Mouse (Mus musculus): ENCODE results near the gene Spin2d. TPM values are rescaled to one million over a fixed set of nuclear protein-coding genes. Genes with fewer than 3 reads are reported as not detected.
"Not testable (repeated sequence)": the region's sequence is repeated elsewhere in the genome, so short reads cannot be mapped to it uniquely, and the experiment has no call there.

Gene Spin2d
- not detected in 2 replicates for polyA plus RNA-seq (2012; rRNA removed)
- not detected in 2 replicates for polyA plus RNA-seq (2014; fragmentation: Nextera tagmentation; extraction: Ambion mirVana)

DNA sequence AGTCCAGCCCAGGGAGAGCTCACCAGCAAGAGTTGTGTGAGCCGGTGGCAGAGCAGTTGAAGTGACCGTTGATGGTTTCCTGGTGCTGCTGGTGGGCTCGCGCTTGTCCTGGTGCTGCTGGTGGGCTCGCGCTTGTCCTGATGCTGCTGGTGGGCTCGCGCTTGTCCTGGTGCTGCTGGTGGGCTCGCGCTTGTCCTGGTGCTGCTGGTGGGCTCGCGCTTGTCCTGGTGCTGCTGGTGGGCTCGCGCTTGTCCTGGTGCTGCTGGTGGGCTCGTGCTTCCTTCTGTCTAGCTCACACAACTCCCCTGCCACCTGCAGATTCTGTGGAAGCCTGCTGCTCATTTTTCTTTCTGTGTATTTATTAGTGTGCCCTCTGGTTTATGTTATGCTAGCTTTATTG is at the start of gene Spin2d:
TSS of gene Spin2d (minus strand) at position 101 of the 400 bp plus-strand sequence.
- not testable (repeated sequence) for ATAC-seq (ENCODE audit: low FRiP score, low read depth); H3K4me2 ChIP-seq (replicated peaks; ENCODE audit: low read depth, low read length, severe bottlenecking); H3K4me1 ChIP-seq (ENCODE audit: control insufficient read depth, insufficient read depth, low read length); H3K36me3 ChIP-seq (ENCODE audit: control insufficient read depth, insufficient read depth, low read length); H3K9me3 ChIP-seq (ENCODE audit: control insufficient read depth, low read length); H3K27ac ChIP-seq (replicated peaks; ENCODE audit: low read depth, low read length); H3K9ac ChIP-seq (ENCODE audit: low read depth, low read length, severe bottlenecking); H3K4me3 ChIP-seq (replicated peaks; ENCODE audit: low read length); H3K27me3 ChIP-seq (ENCODE audit: control insufficient read depth, insufficient read depth, low read length); DNase-seq (ENCODE audit: low spot score)
- WGBS, result 80% methylated on average over 2 of the region's 15 CpGs

DNA sequence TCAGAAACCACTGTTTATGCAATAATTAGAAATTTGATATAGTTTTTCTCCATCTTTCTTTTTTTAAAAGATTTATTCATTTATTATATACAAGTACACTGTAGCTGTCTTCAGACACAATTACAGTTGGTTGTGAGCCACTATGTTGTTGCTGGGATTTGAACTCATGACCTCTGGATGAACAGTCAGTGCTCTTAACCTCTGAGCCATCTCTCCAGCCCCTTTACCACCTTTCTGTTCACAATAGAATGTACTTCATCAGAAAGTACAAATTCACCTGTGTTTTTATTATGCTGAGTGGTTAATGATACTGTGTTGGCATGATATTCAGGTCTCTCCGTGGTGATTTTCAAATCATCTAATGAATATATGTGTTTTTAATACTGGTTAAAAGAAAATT is 48.6 kb upstream of the Spin2d start:
- Histone ChIP-seq H3K36me3 (ENCODE audit: control insufficient read depth, insufficient read depth, low read length) (no peaks in the 10 kb centered on the region), H3K9me3 (ENCODE audit: control insufficient read depth, low read length) (no peaks in the 10 kb centered on the region), H3K27me3 (ENCODE audit: control insufficient read depth, insufficient read depth, low read length) (peaks cover 4% of the 10 kb centered on the region; the same call in 1 of the 2 replicates), H3K4me1 (ENCODE audit: control insufficient read depth, insufficient read depth, low read length) (no peaks in the 10 kb centered on the region), H3K9ac (ENCODE audit: low read depth, low read length, severe bottlenecking) (no peak overlapping the region), H3K4me2 (replicated peaks; ENCODE audit: low read depth, low read length, severe bottlenecking) (no peak overlapping the region), H3K27ac (replicated peaks; ENCODE audit: low read depth, low read length) (no peak overlapping the region), H3K4me3 (replicated peaks; ENCODE audit: low read length) (no peak overlapping the region)
- DNase-seq (ENCODE audit: low spot score) (no peak), ATAC-seq (ENCODE audit: low FRiP score, low read depth) (no peak)
- TF ChIP-seq POLR2A (IDR thresholded peaks at IDR 0.05; ENCODE audit: borderline replicate concordance, extremely low read depth, insufficient read depth, insufficient read length), result no peak
- 52% methylated on average over 1 of the region's 1 CpGs for WGBS

DNA sequence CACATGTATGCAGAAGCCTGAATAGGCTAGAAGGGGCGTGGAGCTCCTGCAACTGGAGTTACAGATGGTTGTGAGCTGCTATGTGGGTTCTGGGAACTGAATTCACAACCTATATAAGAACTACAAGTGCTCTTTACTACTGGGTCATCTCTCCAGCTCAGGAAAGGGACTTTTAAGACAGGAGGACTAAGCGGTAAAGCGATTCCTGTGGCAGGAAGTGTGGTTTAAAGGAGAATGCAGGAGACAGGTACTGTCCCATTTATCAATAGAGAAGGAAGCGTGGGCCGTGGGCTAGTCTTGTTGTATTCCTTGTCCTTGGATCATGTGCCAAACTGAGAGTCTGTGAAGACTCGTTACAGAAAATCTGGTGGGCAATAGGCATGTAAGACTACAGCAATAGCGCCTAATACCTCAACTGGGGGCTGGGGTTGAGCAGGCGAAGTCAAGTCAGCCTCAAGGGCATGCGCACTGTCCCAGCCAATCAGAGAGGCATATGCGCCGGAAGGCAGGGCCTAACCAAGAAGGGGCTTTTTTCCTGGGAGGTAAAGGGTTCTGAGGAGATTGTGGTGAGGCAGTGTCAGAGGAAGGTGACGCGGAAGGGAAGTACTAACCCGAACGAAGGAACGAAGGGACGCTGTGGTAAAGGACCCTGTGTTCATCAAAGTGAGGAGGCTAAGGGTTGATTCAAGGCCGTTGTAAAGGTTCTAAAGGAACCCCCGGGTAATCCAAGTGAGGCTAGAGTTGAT is 37.2 kb upstream of the Spin2d start, which contains the start of gene Xlr4b:
TSS of gene Xlr4b (plus strand) at position 515 of the 746 bp plus-strand sequence.
- ATAC-seq (ENCODE audit: low FRiP score, low read depth); DNase-seq (ENCODE audit: low spot score): not testable (repeated sequence)
- 74% methylated on average over 10 of the region's 19 CpGs for WGBS

DNA sequence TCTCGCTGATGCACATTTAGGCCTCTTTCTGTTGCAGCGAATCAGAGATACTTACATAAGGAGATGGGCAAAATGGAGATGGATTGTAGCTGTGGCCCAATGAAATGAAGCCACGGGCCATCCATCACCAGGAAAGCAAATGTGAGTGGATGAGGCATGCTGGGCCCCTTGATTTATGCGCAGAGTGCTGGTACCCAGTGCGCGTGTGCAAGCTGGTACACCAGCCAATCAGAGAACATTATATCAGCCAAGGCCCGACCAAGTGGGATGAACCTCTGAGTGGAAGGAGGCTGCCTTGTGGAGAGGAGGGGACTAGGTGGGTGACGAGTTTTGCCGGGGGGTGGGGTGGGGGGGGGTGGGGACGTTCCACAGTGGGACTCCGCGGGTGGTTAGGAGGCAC is 15.1 kb upstream of the Spin2d start, which contains the start of gene Xlr3b:
TSS of gene Xlr3b (plus strand) at position 274 of the 400 bp plus-strand sequence.
- H3K36me3 ChIP-seq (ENCODE audit: control insufficient read depth, insufficient read depth, low read length); H3K27ac ChIP-seq (replicated peaks; ENCODE audit: low read depth, low read length); ATAC-seq (ENCODE audit: low FRiP score, low read depth); DNase-seq (ENCODE audit: low spot score); H3K27me3 ChIP-seq (ENCODE audit: control insufficient read depth, insufficient read depth, low read length); H3K4me1 ChIP-seq (ENCODE audit: control insufficient read depth, insufficient read depth, low read length); H3K4me3 ChIP-seq (replicated peaks; ENCODE audit: low read length); H3K4me2 ChIP-seq (replicated peaks; ENCODE audit: low read depth, low read length, severe bottlenecking); H3K9me3 ChIP-seq (ENCODE audit: control insufficient read depth, low read length); H3K9ac ChIP-seq (ENCODE audit: low read depth, low read length, severe bottlenecking): not testable (repeated sequence)
- WGBS, result 85% methylated on average over 8 of the region's 12 CpGs

More for the DNA sequence above, 37.2 kb upstream of the Spin2d start, which contains the start of gene Xlr4b:
- H3K4me2 ChIP-seq (replicated peaks; ENCODE audit: low read depth, low read length, severe bottlenecking); H3K27me3 ChIP-seq (ENCODE audit: control insufficient read depth, insufficient read depth, low read length); H3K9ac ChIP-seq (ENCODE audit: low read depth, low read length, severe bottlenecking); H3K9me3 ChIP-seq (ENCODE audit: control insufficient read depth, low read length); H3K36me3 ChIP-seq (ENCODE audit: control insufficient read depth, insufficient read depth, low read length); H3K4me1 ChIP-seq (ENCODE audit: control insufficient read depth, insufficient read depth, low read length); H3K27ac ChIP-seq (replicated peaks; ENCODE audit: low read depth, low read length); H3K4me3 ChIP-seq (replicated peaks; ENCODE audit: low read length): not testable (repeated sequence)

DNA sequence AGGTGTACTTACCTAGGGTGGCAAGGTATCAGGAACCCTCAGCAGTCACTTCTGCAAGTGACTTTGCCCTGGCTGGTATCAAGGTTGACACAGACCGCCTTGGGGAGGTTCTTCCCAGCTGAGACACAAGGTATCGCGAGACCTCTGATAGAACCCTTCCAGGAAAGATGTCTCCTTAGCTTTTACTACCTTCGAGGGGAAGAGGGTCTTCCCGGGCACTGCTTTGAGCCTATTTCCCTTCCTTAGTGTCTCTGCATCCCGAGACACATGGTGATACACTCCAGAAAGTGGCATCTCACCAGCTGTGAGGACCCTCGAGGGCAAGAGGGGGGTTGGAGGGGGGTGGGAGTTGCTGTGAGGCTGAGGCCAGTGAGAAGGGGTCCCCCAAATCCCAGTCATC is 27.4 kb downstream of the Spin2d start, which contains the start of gene DXBay18:
TSS of gene DXBay18 (minus strand) at position 101 of the 400 bp plus-strand sequence.
- H3K27ac ChIP-seq (replicated peaks; ENCODE audit: low read depth, low read length); H3K9ac ChIP-seq (ENCODE audit: low read depth, low read length, severe bottlenecking); H3K4me1 ChIP-seq (ENCODE audit: control insufficient read depth, insufficient read depth, low read length); H3K4me3 ChIP-seq (replicated peaks; ENCODE audit: low read length); DNase-seq (ENCODE audit: low spot score); H3K27me3 ChIP-seq (ENCODE audit: control insufficient read depth, insufficient read depth, low read length); H3K36me3 ChIP-seq (ENCODE audit: control insufficient read depth, insufficient read depth, low read length); H3K9me3 ChIP-seq (ENCODE audit: control insufficient read depth, low read length); ATAC-seq (ENCODE audit: low FRiP score, low read depth); H3K4me2 ChIP-seq (replicated peaks; ENCODE audit: low read depth, low read length, severe bottlenecking): not testable (repeated sequence)
- WGBS, result no CpG with 5 or more reads among the region's 7 CpGs

DNA sequence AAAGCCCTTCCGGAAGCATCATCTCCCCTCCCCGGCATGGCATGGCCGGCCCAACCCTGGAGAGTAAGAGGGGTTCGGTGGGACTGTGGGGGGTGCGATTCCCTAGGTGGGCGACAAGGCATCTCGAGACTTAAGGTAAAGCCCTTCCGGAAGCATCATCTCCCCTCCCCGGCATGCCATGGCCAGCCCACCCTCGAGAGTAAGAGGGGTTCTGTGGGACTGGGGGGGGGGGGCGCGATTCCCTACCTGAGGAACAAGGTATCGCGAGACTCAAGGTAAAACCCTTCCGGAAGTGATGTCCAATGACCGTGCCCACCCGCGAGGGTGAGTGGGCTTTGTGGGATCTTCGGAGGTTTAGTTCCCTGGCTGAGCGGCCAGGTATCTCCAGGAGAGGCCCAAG is 28.3 kb downstream of the Spin2d start, which contains the start of gene Xlr5b:
TSS of gene Xlr5b (plus strand) at position 301 of the 400 bp plus-strand sequence.
- H3K36me3 ChIP-seq (ENCODE audit: control insufficient read depth, insufficient read depth, low read length); H3K4me3 ChIP-seq (replicated peaks; ENCODE audit: low read length); H3K27ac ChIP-seq (replicated peaks; ENCODE audit: low read depth, low read length); ATAC-seq (ENCODE audit: low FRiP score, low read depth); H3K9me3 ChIP-seq (ENCODE audit: control insufficient read depth, low read length); H3K4me1 ChIP-seq (ENCODE audit: control insufficient read depth, insufficient read depth, low read length); H3K4me2 ChIP-seq (replicated peaks; ENCODE audit: low read depth, low read length, severe bottlenecking); DNase-seq (ENCODE audit: low spot score); H3K9ac ChIP-seq (ENCODE audit: low read depth, low read length, severe bottlenecking); H3K27me3 ChIP-seq (ENCODE audit: control insufficient read depth, insufficient read depth, low read length): not testable (repeated sequence)
- no CpG with 5 or more reads among the region's 20 CpGs for WGBS

DNA sequence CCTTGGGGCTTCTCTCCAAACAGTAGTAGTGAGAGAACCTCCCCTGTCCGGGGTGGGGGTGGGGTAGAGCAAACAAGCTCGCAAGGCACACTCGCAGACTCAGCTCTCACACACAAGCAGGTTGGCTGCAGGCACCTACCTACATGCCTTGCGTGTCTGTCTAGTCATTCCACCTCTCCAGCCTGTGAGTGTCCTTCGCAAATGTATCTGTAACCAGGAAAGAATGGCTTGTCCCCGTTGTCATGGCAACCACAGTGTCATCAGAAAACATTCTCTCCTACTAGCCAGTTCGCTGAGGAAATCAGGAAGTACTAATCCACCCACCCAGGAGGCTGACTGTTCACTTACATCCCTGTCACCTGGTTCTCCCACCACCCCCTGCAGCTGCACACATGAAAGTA is 33.6 kb downstream of the Spin2d start:
- H3K27ac ChIP-seq (replicated peaks; ENCODE audit: low read depth, low read length); H3K4me1 ChIP-seq (ENCODE audit: control insufficient read depth, insufficient read depth, low read length); H3K9ac ChIP-seq (ENCODE audit: low read depth, low read length, severe bottlenecking); H3K9me3 ChIP-seq (ENCODE audit: control insufficient read depth, low read length); H3K36me3 ChIP-seq (ENCODE audit: control insufficient read depth, insufficient read depth, low read length); DNase-seq (ENCODE audit: low spot score); ATAC-seq (ENCODE audit: low FRiP score, low read depth); H3K4me2 ChIP-seq (replicated peaks; ENCODE audit: low read depth, low read length, severe bottlenecking); H3K4me3 ChIP-seq (replicated peaks; ENCODE audit: low read length); H3K27me3 ChIP-seq (ENCODE audit: control insufficient read depth, insufficient read depth, low read length): not testable (repeated sequence)
- WGBS, result no CpG with 5 or more reads among the region's 7 CpGs
